Mouse (Mus musculus) embryo, embryonic 11.5 days (tissue): ENCODE results near the gene Tm4sf20.
A peak's percentile ranks its signal among the peaks of the same experiment; 100 is the strongest.

ENCODE experiments used
- DNase-seq: peaks from one replicate; pipeline ENCODE4 v3.0.0-alpha.2; 2012; ENCODE audit warnings: low read depth, low spot score

Tm4sf20 gene

GRCm38 (mm10) chr1:82779388-82779966 is 11.2 kb upstream of the Tm4sf20 start:
- DNase-seq = no peak

GRCm38 (mm10) chr1:82775293-82775692 is 7.0 kb upstream of the Tm4sf20 start:
- no peak for DNase-seq

GRCm38 (mm10) chr1:82773208-82773607 is 4.9 kb upstream of the Tm4sf20 start:
- no peak for DNase-seq

- no peak for DNase-seq
Observed at GRCm38 (mm10) chr1:82772428-82772827, 4.2 kb upstream of the Tm4sf20 start.

- no peak for DNase-seq
Observed at GRCm38 (mm10) chr1:82771022-82771586, 2.8 kb upstream of the Tm4sf20 start, which contains the start of gene Gm47791. Gene Gm47791 (minus strand): TSS chr1:82771243.

GRCm38 (mm10) chr1:82766641-82767040 is 1.6 kb downstream of the Tm4sf20 start:
- DNase-seq = no peak

GRCm38 (mm10) chr1:82766227-82766626 is 2.0 kb downstream of the Tm4sf20 start:
- DNase-seq = no peak

- no peak for DNase-seq
Observed at GRCm38 (mm10) chr1:82762274-82762673, 6.0 kb downstream of the Tm4sf20 start.

GRCm38 (mm10) chr1:82761454-82762169 is 6.6 kb downstream of the Tm4sf20 start:
- DNase-seq = no peak

GRCm38 (mm10) chr1:82759520-82759919 is 8.7 kb downstream of the Tm4sf20 start:
- no peak for DNase-seq

- no peak for DNase-seq
Observed at GRCm38 (mm10) chr1:82747714-82748452, 20.4 kb downstream of the Tm4sf20 start.

GRCm38 (mm10) chr1:82746408-82746807 is 21.9 kb downstream of the Tm4sf20 start:
- no peak for DNase-seq

- DNase-seq = no peak
Observed at GRCm38 (mm10) chr1:82743962-82744361, 24.3 kb downstream of the Tm4sf20 start.

GRCm38 (mm10) chr1:82741539-82741938 is 26.7 kb downstream of the Tm4sf20 start:
- no peak for DNase-seq

GRCm38 (mm10) chr1:82738066-82738465 is 30.2 kb downstream of the Tm4sf20 start:
- no peak for DNase-seq

GRCm38 (mm10) chr1:82733357-82733756 is 34.9 kb downstream of the Tm4sf20 start:
- DNase-seq = no peak

GRCm38 (mm10) chr1:82726482-82726881 is 41.8 kb downstream of the Tm4sf20 start:
- no peak for DNase-seq

- DNase-seq = no peak
Observed at GRCm38 (mm10) chr1:82725875-82726185, 42.4 kb downstream of the Tm4sf20 start.

- no peak for DNase-seq
Observed at GRCm38 (mm10) chr1:82725026-82725874, 43.0 kb downstream of the Tm4sf20 start.

GRCm38 (mm10) chr1:82724339-82725025 is 43.8 kb downstream of the Tm4sf20 start, which contains the start of gene Mff:
Gene Mff (plus strand): TSS chr1:82724890.
- DNase-seq = peak; percentile 87
